Mouse (Mus musculus): ENCODE measurements around the gene Ly75. TPM values are rescaled to one million over a fixed set of nuclear protein-coding genes. Genes with fewer than 3 reads are reported as not detected.
A peak's percentile ranks its signal among the peaks of the same experiment; 100 is the strongest.

The Ly75 gene
- polyA plus RNA-seq, 1 experiment from 2014 or later, result 1.1 TPM

DNA sequence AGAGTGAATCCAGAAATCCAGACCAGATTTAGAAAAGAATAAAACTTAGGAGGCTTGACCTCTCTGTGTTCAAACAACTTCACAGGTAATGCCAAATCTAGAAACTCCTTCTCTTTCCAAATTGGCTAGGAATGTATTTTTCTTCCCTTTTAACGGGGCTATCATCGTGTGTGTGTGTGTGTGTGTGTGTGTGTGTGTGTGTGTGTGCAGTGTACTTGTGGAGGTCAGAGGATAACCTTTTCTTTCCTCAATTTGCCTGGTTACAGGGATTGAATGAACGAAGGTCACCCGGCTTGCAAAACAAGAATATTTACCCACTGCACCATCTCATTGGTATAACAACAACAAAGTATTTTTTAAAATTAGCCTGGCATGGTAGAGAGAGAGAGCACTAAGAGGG lies 100.5 kb downstream of the Ly75 start:
- no peak overlapping the region for H3K27ac ChIP-seq (replicated peaks)
- 0 out of 2 replicates have a peak, but pooled peaks cover 7% of the 10 kb centered on the region for H3K4me1 ChIP-seq
- 70% methylated on average over 4 of the region's 4 CpGs for WGBS
- peak overlapping the region; percentile 92 for H3K4me2 ChIP-seq (replicated peaks)
- no peak for ATAC-seq (ENCODE audit: insufficient number of reproducible peaks, low FRiP score, low TSS enrichment, low read depth)
- H3K9ac ChIP-seq, result no peak overlapping the region
- 0 out of 2 replicates have a peak overlapping the region, but pooled peaks have one; percentile 57 for H3K4me3 ChIP-seq (replicated peaks)
- H3K36me3 ChIP-seq, result no peaks in the 10 kb centered on the region
- H3K27me3 ChIP-seq, result no peaks in the 10 kb centered on the region
- no peaks in the 10 kb centered on the region for H3K9me3 ChIP-seq (replicated peaks)

GRCm38 (mm10) chr2:60278627-60279026 lies 104.5 kb downstream of the Ly75 start:
- 0 out of 2 replicates have a peak, but pooled peaks cover 6% of the 10 kb centered on the region for H3K4me1 ChIP-seq
- no peak overlapping the region for H3K4me2 ChIP-seq (replicated peaks)
- no peak for ATAC-seq (ENCODE audit: insufficient number of reproducible peaks, low FRiP score, low TSS enrichment, low read depth)
- no peak overlapping the region for H3K27ac ChIP-seq (replicated peaks)
- WGBS, result 85% methylated on average over 4 of the region's 4 CpGs
- no peaks in the 10 kb centered on the region for H3K9me3 ChIP-seq (replicated peaks)
- no peak overlapping the region for H3K4me3 ChIP-seq (replicated peaks)
- no peak overlapping the region for H3K9ac ChIP-seq
- H3K36me3 ChIP-seq, result no peaks in the 10 kb centered on the region
- no peaks in the 10 kb centered on the region for H3K27me3 ChIP-seq

DNA sequence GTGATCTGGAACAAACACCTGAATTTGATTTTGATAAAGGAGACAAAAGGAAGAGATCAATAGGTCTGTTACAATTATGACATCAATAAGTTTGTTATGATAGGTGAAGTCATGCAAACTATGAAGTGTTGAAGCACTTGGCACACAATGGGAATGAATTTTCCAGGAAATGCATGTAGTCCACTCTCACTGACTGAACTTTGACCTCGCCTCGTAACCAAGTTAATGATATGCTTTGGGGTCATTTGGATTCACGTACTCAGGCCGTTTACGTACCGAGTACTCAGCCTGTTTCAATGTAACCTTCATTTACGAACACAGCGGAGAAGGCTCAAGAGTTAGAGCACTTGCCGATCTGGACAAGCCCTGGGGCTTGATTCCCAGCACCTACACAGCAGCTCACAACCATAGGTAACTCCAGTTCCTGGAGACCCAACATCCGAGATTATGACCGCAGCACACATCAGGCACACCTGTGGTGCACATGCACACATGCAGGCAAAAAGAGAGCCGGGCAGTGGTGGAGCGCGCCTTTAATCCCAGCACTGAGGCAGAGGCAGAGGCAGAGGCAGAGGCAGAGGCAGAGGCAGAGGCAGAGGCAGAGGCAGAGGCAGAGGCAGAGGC lies 113.1 kb downstream of the Ly75 start:
- H3K9me3 ChIP-seq (replicated peaks), result no peaks in the 10 kb centered on the region
- H3K9ac ChIP-seq, result no peak overlapping the region
- 0 out of 2 replicates have a peak, but pooled peaks cover 6% of the 10 kb centered on the region for H3K36me3 ChIP-seq
- H3K4me1 ChIP-seq, result 0 out of 2 replicates have a peak, but pooled peaks cover 5% of the 10 kb centered on the region
- no peak for ATAC-seq (ENCODE audit: insufficient number of reproducible peaks, low FRiP score, low TSS enrichment, low read depth)
- H3K27me3 ChIP-seq, result no peaks in the 10 kb centered on the region
- no peak overlapping the region for H3K4me2 ChIP-seq (replicated peaks)
- H3K27ac ChIP-seq (replicated peaks), result no peak overlapping the region
- WGBS, result 92% methylated on average over 14 of the region's 14 CpGs
- no peak overlapping the region for H3K4me3 ChIP-seq (replicated peaks)

- Histone ChIP-seq H3K36me3 (0 out of 2 replicates have a peak, but pooled peaks cover 6% of the 10 kb centered on the region), H3K4me3 (replicated peaks) (no peak overlapping the region), H3K9me3 (replicated peaks) (no peaks in the 10 kb centered on the region), H3K4me2 (replicated peaks) (no peak overlapping the region), H3K9ac (no peak overlapping the region), H3K27me3 (no peaks in the 10 kb centered on the region), H3K27ac (replicated peaks) (0 out of 2 replicates have a peak overlapping the region, but pooled peaks have one; percentile 25), H3K4me1 (0 out of 2 replicates have a peak, but pooled peaks cover 5% of the 10 kb centered on the region)
- peak; percentile 39 for ATAC-seq (ENCODE audit: insufficient number of reproducible peaks, low FRiP score, low TSS enrichment, low read depth)
- 14% methylated on average over 1 of the region's 1 CpGs for WGBS
These were observed 115.5 kb downstream of the Ly75 start for GRCm38 (mm10) chr2:60267567-60267966.

DNA sequence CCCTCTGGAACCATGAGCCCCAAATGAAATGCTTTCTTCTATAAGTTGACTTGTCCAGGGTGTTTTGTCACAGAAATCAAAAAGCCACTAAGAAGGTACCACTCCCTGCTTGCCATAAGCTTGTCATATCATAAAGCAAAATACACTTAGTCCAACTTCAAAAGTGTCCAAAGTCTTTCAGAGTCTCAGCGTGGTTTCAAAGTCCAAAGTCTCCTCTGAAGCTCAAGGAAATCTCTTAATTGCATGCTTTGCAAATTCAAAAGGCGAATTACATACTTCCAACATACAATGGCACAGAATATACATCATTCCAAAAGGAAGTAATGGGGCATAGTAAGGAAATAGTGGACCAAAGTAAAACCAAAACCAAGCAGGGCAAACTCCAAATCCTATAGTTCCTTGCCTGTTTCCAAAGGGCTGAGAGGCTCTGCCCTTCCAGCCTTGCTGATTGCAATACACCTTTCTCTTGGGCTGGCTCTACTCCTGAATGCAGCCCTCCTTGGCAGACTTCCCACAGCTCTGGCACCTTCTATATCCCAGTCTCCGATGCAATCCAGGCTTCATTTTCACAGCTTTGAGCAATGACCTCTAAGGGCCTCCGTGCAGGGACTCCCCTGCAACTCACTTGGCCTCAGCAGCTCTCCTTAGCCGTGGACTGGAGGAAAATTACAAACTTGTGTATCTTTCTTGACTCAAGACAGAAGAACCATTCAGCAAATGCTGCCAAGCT lies 122.3 kb downstream of the Ly75 start:
- H3K27me3 ChIP-seq, result no peaks in the 10 kb centered on the region
- peaks cover 8% of the 10 kb centered on the region for H3K36me3 ChIP-seq
- H3K27ac ChIP-seq (replicated peaks), result no peak overlapping the region
- WGBS, result 77% methylated on average over 5 of the region's 5 CpGs
- no peak for ATAC-seq (ENCODE audit: insufficient number of reproducible peaks, low FRiP score, low TSS enrichment, low read depth)
- H3K9me3 ChIP-seq (replicated peaks), result peaks cover 3% of the 10 kb centered on the region; the same call in 1 of the 2 replicates
- no peak overlapping the region for H3K9ac ChIP-seq
- H3K4me3 ChIP-seq (replicated peaks), result no peak overlapping the region
- no peak overlapping the region for H3K4me2 ChIP-seq (replicated peaks)
- no peaks in the 10 kb centered on the region for H3K4me1 ChIP-seq

- Histone ChIP-seq H3K4me1 (no peaks in the 10 kb centered on the region), H3K9me3 (replicated peaks) (peaks cover 3% of the 10 kb centered on the region; the same call in 1 of the 2 replicates), H3K4me3 (replicated peaks) (no peak overlapping the region), H3K27me3 (no peaks in the 10 kb centered on the region), H3K27ac (replicated peaks) (no peak overlapping the region), H3K4me2 (replicated peaks) (no peak overlapping the region), H3K9ac (no peak overlapping the region), H3K36me3 (peaks cover 11% of the 10 kb centered on the region)
- 92% methylated on average over 5 of the region's 5 CpGs for WGBS
- ATAC-seq (ENCODE audit: insufficient number of reproducible peaks, low FRiP score, low TSS enrichment, low read depth), result no peak
These were observed 123.9 kb downstream of the Ly75 start for GRCm38 (mm10) chr2:60259186-60259585.

DNA sequence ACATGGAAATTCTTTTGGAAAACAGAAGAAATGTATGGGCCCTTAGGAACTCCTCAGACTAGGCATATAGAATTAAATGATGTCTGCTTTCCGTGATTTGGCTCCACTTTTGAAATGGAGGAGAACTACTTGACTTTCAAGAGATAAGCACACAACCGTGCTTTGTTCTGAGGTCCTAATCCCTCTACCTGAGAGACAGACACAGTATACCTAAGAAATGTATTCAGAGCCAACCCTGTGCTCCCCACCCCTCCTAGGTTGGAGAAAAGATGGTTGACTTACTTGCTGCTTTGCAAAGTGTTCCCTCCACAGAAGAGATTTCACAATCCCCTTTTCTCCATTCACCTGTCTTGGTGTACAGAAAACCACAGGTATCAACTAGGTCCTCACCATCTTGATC lies 126.4 kb downstream of the Ly75 start:
- no peak overlapping the region for H3K4me3 ChIP-seq (replicated peaks)
- H3K9me3 ChIP-seq (replicated peaks), result peaks cover 3% of the 10 kb centered on the region; the same call in 1 of the 2 replicates
- peaks cover 22% of the 10 kb centered on the region for H3K36me3 ChIP-seq
- H3K27me3 ChIP-seq, result no peaks in the 10 kb centered on the region
- H3K27ac ChIP-seq (replicated peaks), result no peak overlapping the region
- H3K4me1 ChIP-seq, result no peaks in the 10 kb centered on the region
- WGBS, result 84% methylated on average over 2 of the region's 2 CpGs
- no peak overlapping the region for H3K4me2 ChIP-seq (replicated peaks)
- ATAC-seq (ENCODE audit: insufficient number of reproducible peaks, low FRiP score, low TSS enrichment, low read depth), result no peak
- no peak overlapping the region for H3K9ac ChIP-seq

- H3K27ac ChIP-seq (replicated peaks), result no peak overlapping the region
- ATAC-seq (ENCODE audit: insufficient number of reproducible peaks, low FRiP score, low TSS enrichment, low read depth), result no peak
- H3K27me3 ChIP-seq, result no peaks in the 10 kb centered on the region
- no peak overlapping the region for H3K4me3 ChIP-seq (replicated peaks)
- no peaks in the 10 kb centered on the region; the same call in 1 of the 2 replicates for H3K9me3 ChIP-seq (replicated peaks)
- H3K36me3 ChIP-seq, result peaks cover 37% of the 10 kb centered on the region
- H3K4me1 ChIP-seq, result no peaks in the 10 kb centered on the region
- H3K4me2 ChIP-seq (replicated peaks), result no peak overlapping the region
- H3K9ac ChIP-seq, result no peak overlapping the region
These were observed 129.6 kb downstream of the Ly75 start for GRCm38 (mm10) chr2:60253506-60253905.

DNA sequence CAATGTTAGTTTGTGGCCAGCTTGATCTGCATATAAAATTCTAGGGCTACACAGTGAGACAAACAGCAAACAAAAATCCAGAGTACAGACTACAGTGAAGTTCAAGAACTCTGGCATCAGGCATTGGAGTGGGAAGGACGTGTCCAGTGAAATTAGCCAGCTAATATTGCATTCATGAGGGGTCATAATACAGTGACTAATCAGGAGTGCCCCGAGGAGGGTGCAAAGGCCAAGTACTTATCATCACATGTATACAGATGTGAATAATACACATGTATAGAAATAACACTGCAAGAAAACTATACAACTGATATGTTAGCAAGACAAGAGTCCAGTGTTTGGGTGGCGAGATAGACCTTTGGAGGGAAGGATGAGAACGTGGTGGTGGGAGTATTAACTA lies 130.3 kb downstream of the Ly75 start:
- Histone ChIP-seq H3K9ac (no peak overlapping the region), H3K27me3 (no peaks in the 10 kb centered on the region), H3K36me3 (peaks cover 33% of the 10 kb centered on the region), H3K4me2 (replicated peaks) (no peak overlapping the region), H3K4me1 (no peaks in the 10 kb centered on the region), H3K27ac (replicated peaks) (no peak overlapping the region), H3K9me3 (replicated peaks) (no peaks in the 10 kb centered on the region; the same call in 1 of the 2 replicates), H3K4me3 (replicated peaks) (no peak overlapping the region)
- 82% methylated on average over 4 of the region's 4 CpGs for WGBS
- no peak for ATAC-seq (ENCODE audit: insufficient number of reproducible peaks, low FRiP score, low TSS enrichment, low read depth)
